Mouse (Mus musculus) E14TG2a.4 (cell line): ENCODE data around the gene Tmem170b.

Experiments used
- CTCF ChIP-seq: conservative IDR thresholded peaks from 2 replicates; pipeline ENCODE4 v1.5.1; 2014; ENCODE audit warnings: low read length
- NANOG ChIP-seq: IDR thresholded peaks from 2 replicates; pipeline ENCODE4 v1.6.1; 2014; ENCODE audit warnings: borderline replicate concordance, low read length, mixed read lengths
- POU5F1 ChIP-seq: IDR thresholded peaks from 2 replicates; pipeline ENCODE4 v1.6.1; 2014; ENCODE audit warnings: low read length, borderline replicate concordance

GRCm38 (mm10) chr13:41663501-41664195, 57.9 kb downstream of the Tmem170b start:
- TF ChIP-seq CTCF: no peak
- TF ChIP-seq NANOG: no peak
- TF ChIP-seq POU5F1: no peak
